Mouse (Mus musculus): ENCODE measurements around the gene Gdf15. TPM values are rescaled to one million over a fixed set of nuclear protein-coding genes. Genes with fewer than 3 reads are reported as not detected.
A peak's percentile ranks its signal among the peaks of the same experiment; 100 is the strongest.

The Gdf15 gene
- polyA plus RNA-seq, 1 experiment, result 1.9 TPM

GRCm38 (mm10) chr8:70609368-70609848 lies 22.8 kb downstream of the Gdf15 start:
- TF ChIP-seq EP300 (IDR thresholded peaks at IDR 0.05; ENCODE audit: insufficient read depth, low read depth, low read length) (peak; percentile 59; the same call in 1 of the 2 replicates), POLR2A (IDR thresholded peaks at IDR 0.05; ENCODE audit: insufficient read depth, low read length) (peak; percentile 8), CTCF (IDR thresholded peaks at IDR 0.05; ENCODE audit: low read depth, low read length) (no peak)

DNA sequence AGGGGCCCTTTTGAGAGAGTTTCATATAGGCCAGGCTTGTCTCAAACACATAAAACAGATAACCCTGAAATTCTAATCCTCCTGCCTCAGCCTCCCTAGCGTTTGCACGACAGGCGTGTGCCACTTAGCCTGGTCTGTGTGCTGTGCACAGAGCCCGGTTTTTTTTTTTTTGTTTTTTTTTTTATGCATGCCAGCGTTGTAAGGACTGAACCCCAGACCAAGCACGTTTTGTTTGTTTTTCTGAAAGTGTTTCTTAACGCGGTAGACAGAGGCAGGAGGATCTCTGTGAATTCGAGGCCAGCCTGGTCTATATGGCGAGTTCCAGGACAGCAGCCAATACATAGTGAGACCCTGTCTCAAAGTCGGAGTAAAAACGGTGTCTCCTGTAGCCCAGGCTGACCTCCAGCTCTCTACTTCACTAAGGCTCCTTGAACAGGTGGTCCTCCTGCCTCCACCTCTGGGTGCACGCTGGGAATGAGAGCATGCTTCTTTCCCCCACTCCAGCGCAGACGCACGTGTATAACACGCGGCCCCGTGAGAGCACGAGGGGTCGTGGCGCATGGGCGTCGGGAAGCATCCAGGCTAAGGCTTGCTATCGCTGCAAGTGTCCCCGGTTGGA lies 23.4 kb downstream of the Gdf15 start, which contains the start of gene Ssbp4:
Gene Ssbp4, minus strand, starts transcription at position 124 of the 619 bp plus-strand sequence.
- Histone ChIP-seq H3K4me3 (ENCODE audit: low read depth, low read length) (peak within 1 kb of the TSS; percentile 93), H3K9ac (ENCODE audit: low read depth, poor library complexity, severe bottlenecking) (peak within 1 kb of the TSS; percentile 95), H3K4me1 (ENCODE audit: control insufficient read depth, insufficient read depth, low read length) (peaks cover 7% of the 10 kb centered on the region), H3K27me3 (ENCODE audit: control insufficient read depth, insufficient read depth, low read length, poor library complexity, severe bottlenecking) (no peaks in the 10 kb centered on the region), H3K27ac (ENCODE audit: insufficient read depth, low read length) (peak within 1 kb of the TSS; percentile 63), H3K36me3 (ENCODE audit: control insufficient read depth, insufficient read depth, low read length, poor library complexity, severe bottlenecking) (no peaks in the 10 kb centered on the region), H3K9me3 (replicated peaks; ENCODE audit: control insufficient read depth, insufficient read depth, low read length, poor library complexity, severe bottlenecking) (no peaks in the 10 kb centered on the region)
- TF ChIP-seq POLR2A (IDR thresholded peaks at IDR 0.05; ENCODE audit: insufficient read depth, low read length) (no peak), EP300 (IDR thresholded peaks at IDR 0.05; ENCODE audit: insufficient read depth, low read depth, low read length) (no peak), CTCF (IDR thresholded peaks at IDR 0.05; ENCODE audit: low read depth, low read length) (no peak)

More at GRCm38 (mm10) chr8:70609368-70609848, 22.8 kb downstream of the Gdf15 start:
- Histone ChIP-seq H3K9ac (ENCODE audit: low read depth, poor library complexity, severe bottlenecking) (peak overlapping the region; percentile 95), H3K27ac (ENCODE audit: insufficient read depth, low read length) (peak overlapping the region; percentile 63), H3K4me3 (ENCODE audit: low read depth, low read length) (peak overlapping the region; percentile 68), H3K27me3 (ENCODE audit: control insufficient read depth, insufficient read depth, low read length, poor library complexity, severe bottlenecking) (no peaks in the 10 kb centered on the region), H3K36me3 (ENCODE audit: control insufficient read depth, insufficient read depth, low read length, poor library complexity, severe bottlenecking) (no peaks in the 10 kb centered on the region), H3K9me3 (replicated peaks; ENCODE audit: control insufficient read depth, insufficient read depth, low read length, poor library complexity, severe bottlenecking) (no peaks in the 10 kb centered on the region), H3K4me1 (ENCODE audit: control insufficient read depth, insufficient read depth, low read length) (peaks cover 5% of the 10 kb centered on the region)

GRCm38 (mm10) chr8:70607898-70608748 lies 24.1 kb downstream of the Gdf15 start:
- peak overlapping the region; percentile 93 for H3K4me3 ChIP-seq (ENCODE audit: low read depth, low read length)
- no peaks in the 10 kb centered on the region for H3K27me3 ChIP-seq (ENCODE audit: control insufficient read depth, insufficient read depth, low read length, poor library complexity, severe bottlenecking)
- no peaks in the 10 kb centered on the region for H3K9me3 ChIP-seq (replicated peaks; ENCODE audit: control insufficient read depth, insufficient read depth, low read length, poor library complexity, severe bottlenecking)
- peaks cover 8% of the 10 kb centered on the region for H3K4me1 ChIP-seq (ENCODE audit: control insufficient read depth, insufficient read depth, low read length)
- 0 out of 2 replicates have a peak overlapping the region, but pooled peaks have one; percentile 37 for H3K27ac ChIP-seq (ENCODE audit: insufficient read depth, low read length)
- no peaks in the 10 kb centered on the region for H3K36me3 ChIP-seq (ENCODE audit: control insufficient read depth, insufficient read depth, low read length, poor library complexity, severe bottlenecking)
- peak overlapping the region; percentile 95 for H3K9ac ChIP-seq (ENCODE audit: low read depth, poor library complexity, severe bottlenecking)
- TF ChIP-seq POLR2A (IDR thresholded peaks at IDR 0.05; ENCODE audit: insufficient read depth, low read length), result no peak
- no peak for TF ChIP-seq EP300 (IDR thresholded peaks at IDR 0.05; ENCODE audit: insufficient read depth, low read depth, low read length)
- no peak for TF ChIP-seq CTCF (IDR thresholded peaks at IDR 0.05; ENCODE audit: low read depth, low read length)

GRCm38 (mm10) chr8:70607603-70607897 lies 24.7 kb downstream of the Gdf15 start:
- no peaks in the 10 kb centered on the region for H3K27me3 ChIP-seq (ENCODE audit: control insufficient read depth, insufficient read depth, low read length, poor library complexity, severe bottlenecking)
- H3K4me1 ChIP-seq (ENCODE audit: control insufficient read depth, insufficient read depth, low read length), result peaks cover 8% of the 10 kb centered on the region
- TF ChIP-seq EP300 (IDR thresholded peaks at IDR 0.05; ENCODE audit: insufficient read depth, low read depth, low read length) (0 out of 2 replicates have a peak, but pooled peaks have one; percentile 5), POLR2A (IDR thresholded peaks at IDR 0.05; ENCODE audit: insufficient read depth, low read length) (no peak)
- no peaks in the 10 kb centered on the region; the same call in 1 of the 2 replicates for H3K36me3 ChIP-seq (ENCODE audit: control insufficient read depth, insufficient read depth, low read length, poor library complexity, severe bottlenecking)
- H3K27ac ChIP-seq (ENCODE audit: insufficient read depth, low read length), result no peak overlapping the region
- peak overlapping the region; percentile 93 for H3K4me3 ChIP-seq (ENCODE audit: low read depth, low read length)
- H3K9me3 ChIP-seq (replicated peaks; ENCODE audit: control insufficient read depth, insufficient read depth, low read length, poor library complexity, severe bottlenecking), result no peaks in the 10 kb centered on the region
- H3K9ac ChIP-seq (ENCODE audit: low read depth, poor library complexity, severe bottlenecking), result peak overlapping the region; percentile 95

GRCm38 (mm10) chr8:70606780-70607602 lies 25.3 kb downstream of the Gdf15 start:
- Histone ChIP-seq H3K27me3 (ENCODE audit: control insufficient read depth, insufficient read depth, low read length, poor library complexity, severe bottlenecking) (no peaks in the 10 kb centered on the region), H3K4me3 (ENCODE audit: low read depth, low read length) (peak overlapping the region; percentile 93), H3K27ac (ENCODE audit: insufficient read depth, low read length) (no peak overlapping the region), H3K4me1 (ENCODE audit: control insufficient read depth, insufficient read depth, low read length) (peaks cover 10% of the 10 kb centered on the region), H3K9ac (ENCODE audit: low read depth, poor library complexity, severe bottlenecking) (peak overlapping the region; percentile 95), H3K9me3 (replicated peaks; ENCODE audit: control insufficient read depth, insufficient read depth, low read length, poor library complexity, severe bottlenecking) (no peaks in the 10 kb centered on the region), H3K36me3 (ENCODE audit: control insufficient read depth, insufficient read depth, low read length, poor library complexity, severe bottlenecking) (no peaks in the 10 kb centered on the region; the same call in 1 of the 2 replicates)
- no peak for TF ChIP-seq POLR2A (IDR thresholded peaks at IDR 0.05; ENCODE audit: insufficient read depth, low read length)
- no peak for TF ChIP-seq CTCF (IDR thresholded peaks at IDR 0.05; ENCODE audit: low read depth, low read length)
- no peak for TF ChIP-seq EP300 (IDR thresholded peaks at IDR 0.05; ENCODE audit: insufficient read depth, low read depth, low read length)
